Mouse (Mus musculus) ES-E14 (cell line): ENCODE measurements around the gene Myod1. TPM values are rescaled to one million over a fixed set of nuclear protein-coding genes. Genes with fewer than 3 reads are reported as not detected.

Experiments
- DNase-seq: peaks from one replicate; pipeline ENCODE4 v3.0.0-alpha.2; 2013; ENCODE audit warnings: low read depth, low spot score
- H3K27ac ChIP-seq: 2 replicates; pipeline ENCODE4 v1.5.1; 2012; ENCODE audit warnings: low read depth, mild to moderate bottlenecking, low read length, moderate library complexity, mixed read lengths; ENCODE audit not compliant: poor library complexity, insufficient read depth, severe bottlenecking
- H3K36me3 ChIP-seq: 2 replicates; pipeline ENCODE4 v1.6.1; 2012; ENCODE audit warnings: mild to moderate bottlenecking, low read length, moderate library complexity, mixed read lengths; ENCODE audit not compliant: control insufficient read depth, poor library complexity, insufficient read depth, severe bottlenecking
- H3K4me1 ChIP-seq, 2 experiments: fragments of 150-350 bp in 1 of 2; sonication (generic) in 1 of 2; 2 replicates each; pipeline ENCODE4 v1.6.1; 2012; ENCODE audit warnings: low read length in 2 of 2, mild to moderate bottlenecking in 1 of 2, mixed read lengths in 1 of 2; ENCODE audit not compliant: control insufficient read depth in 2 of 2, insufficient read depth in 2 of 2, poor library complexity in 1 of 2
- H3K4me3 ChIP-seq, 2 experiments: fragments of 150-350 bp in 1 of 2; sonication (generic) in 1 of 2; 2 replicates each; pipeline ENCODE4 v1.5.1; 2012; ENCODE audit warnings: low read length in 2 of 2, low read depth in 1 of 2, mild to moderate bottlenecking in 1 of 2, mixed read lengths in 1 of 2; ENCODE audit not compliant: insufficient read depth in 1 of 2, poor library complexity in 1 of 2, severe bottlenecking in 1 of 2
- H3K9ac ChIP-seq: 2 replicates; pipeline ENCODE4 v1.6.1; 2012; ENCODE audit warnings: low read depth, mild to moderate bottlenecking, low read length, mixed read lengths; ENCODE audit not compliant: poor library complexity, insufficient read depth, severe bottlenecking
- H3K9me3 ChIP-seq: fragments of 150-350 bp; sonication (generic); 2 replicates; pipeline ENCODE4 v1.6.1; 2012; ENCODE audit warnings: low read depth, mild to moderate bottlenecking, low read length; ENCODE audit not compliant: control insufficient read depth, insufficient read depth
- CHD2 ChIP-seq: IDR thresholded peaks from 2 replicates; pipeline ENCODE4 v1.6.1; 2014; ENCODE audit warnings: mild to moderate bottlenecking, low read depth, low read length, inconsistent platforms
- HCFC1 ChIP-seq: IDR thresholded peaks from 2 replicates; pipeline ENCODE4 v1.6.1; 2012; ENCODE audit warnings: low read length, inconsistent platforms, borderline replicate concordance; ENCODE audit not compliant: insufficient read depth
- MAFK ChIP-seq: IDR thresholded peaks from 2 replicates; pipeline ENCODE4 v1.6.1; 2014; ENCODE audit warnings: mild to moderate bottlenecking, low read depth, low read length, inconsistent platforms; ENCODE audit not compliant: insufficient read depth
- ZC3H11A ChIP-seq: IDR thresholded peaks from 2 replicates; pipeline ENCODE4 v1.6.1; 2012; ENCODE audit warnings: low read depth, mild to moderate bottlenecking, inconsistent platforms, low read length, borderline replicate concordance
- ZNF384 ChIP-seq: IDR thresholded peaks from 2 replicates; pipeline ENCODE4 v1.6.1; 2012; ENCODE audit warnings: low read depth, low read length, inconsistent platforms
- in situ Hi-C, 2 experiments: fragments of 600-800 bp; cut with MboI; formaldehyde crosslinking; loops; one replicate each; pipeline ENCODE4 v1.15.1; 2025; ENCODE audit warnings: low sequenced_read_pairs in 2 of 2, inconsistent platforms in 1 of 2; ENCODE audit not compliant: unreplicated experiment in 2 of 2
- total RNA-seq: library from RNA; depleted of rRNA; stranded (reverse); fragments of 300-350 nt; gene quantifications from 2 replicates; pipeline ENCODE4 v1.2.3, GENCODE M21; 2012

Gene Myod1
- total RNA-seq, 1 experiment = not detected

DNA sequence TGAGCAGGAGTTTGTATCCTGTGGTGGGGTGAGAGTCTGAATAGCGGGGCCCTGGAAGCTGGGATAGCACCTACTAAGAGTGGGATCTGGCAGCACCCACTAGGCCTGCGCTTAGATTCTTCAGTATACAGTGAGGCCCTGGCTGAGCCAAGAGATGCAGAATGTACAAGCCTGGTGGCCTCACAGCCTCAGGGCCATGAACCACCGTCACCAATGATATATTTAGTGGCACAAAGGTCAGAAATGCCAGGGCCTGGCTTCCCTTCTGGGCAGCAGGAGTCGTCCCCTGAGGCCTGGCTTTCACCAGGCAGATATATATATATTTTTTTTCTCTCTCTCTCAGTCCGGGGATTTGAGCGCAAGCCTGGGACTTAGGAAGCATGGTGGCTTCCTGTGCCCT, 34.5 kb downstream of the Myod1 start:
- Histone ChIP-seq H3K9ac (no peak overlapping the region), H3K4me3 (no peak overlapping the region), H3K36me3 (no peaks in the 10 kb centered on the region), H3K27ac (no peak overlapping the region), H3K9me3 (no peaks in the 10 kb centered on the region), H3K4me1 (no peaks in the 10 kb centered on the region)
- TF ChIP-seq CHD2 = no peak
- no peak for TF ChIP-seq ZNF384
- no peak for TF ChIP-seq HCFC1
- no peak for TF ChIP-seq ZC3H11A
- no peak for TF ChIP-seq MAFK
- in situ Hi-C loops = no loop called here
- no peak for DNase-seq

DNA sequence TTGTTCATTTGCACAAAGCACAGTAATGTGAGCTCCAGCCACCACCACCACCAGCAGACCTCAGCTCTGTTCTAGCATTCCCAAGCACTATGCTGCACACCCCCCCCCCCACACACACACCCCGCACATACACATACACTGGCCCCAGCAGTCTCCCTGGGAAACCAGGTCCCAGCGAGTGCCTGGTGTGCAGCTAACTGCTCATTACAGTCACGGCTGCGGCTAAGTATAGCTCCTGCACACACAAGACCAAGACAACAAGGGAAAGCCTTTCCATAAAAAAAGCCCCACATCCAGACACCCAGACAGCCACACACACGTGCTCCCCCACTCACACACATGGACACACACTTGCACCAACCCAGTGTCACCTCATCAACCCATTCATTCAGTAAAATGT, 36.5 kb downstream of the Myod1 start:
- no peak overlapping the region for H3K27ac ChIP-seq
- H3K4me1 ChIP-seq = no peaks in the 10 kb centered on the region
- H3K36me3 ChIP-seq = no peaks in the 10 kb centered on the region
- no peak overlapping the region for H3K9ac ChIP-seq
- DNase-seq = no peak
- no peak overlapping the region for H3K4me3 ChIP-seq
- TF ChIP-seq ZC3H11A = no peak
- TF ChIP-seq CHD2 = no peak
- TF ChIP-seq MAFK = no peak
- no peak for TF ChIP-seq ZNF384
- no peak for TF ChIP-seq HCFC1
- H3K9me3 ChIP-seq = no peaks in the 10 kb centered on the region
- in situ Hi-C loops = no loop called here

DNA sequence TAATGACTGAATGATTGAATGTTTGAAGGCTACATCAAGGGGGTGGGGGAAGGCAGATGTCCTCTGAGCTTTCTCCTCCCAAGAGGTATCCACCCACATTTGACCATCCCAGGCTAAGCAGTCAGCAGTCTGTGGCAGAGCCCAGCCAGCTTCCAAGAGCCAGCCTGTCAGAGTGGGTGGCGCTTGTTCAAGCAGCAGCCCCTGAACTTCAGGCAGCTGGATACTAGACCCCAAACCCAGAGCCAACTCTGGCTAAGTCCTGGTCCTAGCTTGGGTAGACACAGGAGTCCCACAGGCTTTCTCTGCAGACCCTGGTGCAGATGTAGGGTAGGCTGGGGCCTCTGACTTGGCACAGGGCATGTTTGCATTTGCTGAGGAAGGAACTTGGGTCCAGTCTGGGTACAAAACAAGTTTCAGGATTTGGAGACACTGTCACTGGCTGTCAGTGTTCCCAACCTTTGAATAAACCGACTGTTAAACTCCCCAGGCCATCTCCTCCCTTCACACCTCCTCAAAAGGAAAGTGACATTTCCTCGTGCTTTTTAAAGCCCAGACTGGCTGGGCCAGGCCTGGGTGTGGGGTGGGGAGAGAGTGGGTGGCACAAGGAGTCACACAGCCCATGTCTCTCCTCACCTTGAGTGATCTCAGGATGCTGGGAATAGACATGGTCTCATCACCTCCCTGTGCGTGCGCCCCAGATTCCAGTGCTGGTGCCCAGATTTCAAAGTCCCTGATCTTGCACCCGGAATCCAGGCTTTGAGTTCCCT, 37.9 kb downstream of the Myod1 start:
- DNase-seq = no peak
- H3K27ac ChIP-seq = no peak overlapping the region
- TF ChIP-seq CHD2 = no peak
- TF ChIP-seq HCFC1 = no peak
- TF ChIP-seq ZC3H11A = no peak
- no peak for TF ChIP-seq ZNF384
- TF ChIP-seq MAFK = no peak
- no peaks in the 10 kb centered on the region for H3K9me3 ChIP-seq
- H3K4me3 ChIP-seq = no peak overlapping the region
- no peaks in the 10 kb centered on the region for H3K36me3 ChIP-seq
- H3K4me1 ChIP-seq = no peaks in the 10 kb centered on the region
- no peak overlapping the region for H3K9ac ChIP-seq
- in situ Hi-C loops = no loop called here

DNA sequence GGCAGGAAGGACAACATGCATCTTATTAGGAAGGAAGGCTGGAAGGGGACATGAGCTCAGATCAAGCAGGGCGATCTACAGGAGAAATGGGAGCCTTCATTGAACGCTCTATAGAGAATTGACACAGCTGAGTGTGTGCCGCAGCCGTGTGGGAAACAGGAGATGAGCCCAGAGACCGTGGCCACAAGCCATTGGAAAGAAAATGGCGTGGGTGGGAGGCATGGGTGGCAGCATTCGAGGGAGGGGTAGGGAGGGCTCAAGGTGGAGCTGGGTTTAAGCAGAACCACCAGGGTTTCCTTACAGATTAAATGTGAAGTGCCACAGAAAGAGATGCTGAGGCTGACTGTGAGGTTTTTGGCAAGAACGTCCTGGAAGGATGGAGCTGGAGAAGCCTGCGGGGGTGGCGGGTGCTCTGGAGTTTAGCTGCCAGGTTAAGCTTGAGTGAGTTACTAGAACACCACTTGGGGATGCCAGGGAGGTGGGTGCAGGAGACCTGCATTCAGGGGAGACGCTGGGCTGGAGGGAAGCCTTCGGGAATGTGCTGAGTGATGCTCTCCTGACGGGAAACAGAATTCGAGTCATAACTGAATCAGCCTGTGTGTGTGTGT, 39.6 kb downstream of the Myod1 start:
- in situ Hi-C loops = no loop called here
- no peak for DNase-seq
- H3K4me3 ChIP-seq = no peak overlapping the region

More for the DNA sequence above, 39.6 kb downstream of the Myod1 start:
- Histone ChIP-seq H3K9me3 (no peaks in the 10 kb centered on the region), H3K9ac (no peak overlapping the region), H3K27ac (no peak overlapping the region), H3K36me3 (no peaks in the 10 kb centered on the region), H3K4me1 (no peaks in the 10 kb centered on the region)
- TF ChIP-seq ZNF384 = no peak
- TF ChIP-seq CHD2 = no peak
- no peak for TF ChIP-seq MAFK
- no peak for TF ChIP-seq ZC3H11A
- TF ChIP-seq HCFC1 = no peak
